Mouse (Mus musculus) heart, embryonic 16.5 days (tissue): ENCODE measurements around the gene Abt1. TPM values are rescaled to one million over a fixed set of nuclear protein-coding genes. Genes with fewer than 3 reads are reported as not detected.
"Not testable (repeated sequence)": the region's sequence is repeated elsewhere in the genome, so short reads cannot be mapped to it uniquely, and the experiment has no call there.

Experiments
- ATAC-seq: fragments of 200-750 bp; cut with Nextera tagmentation; replicated peaks from 2 replicates; pipeline ENCODE4 v1.8.0; 2017; ENCODE audit warnings: moderate number of reproducible peaks; ENCODE audit not compliant: insufficient read depth, low FRiP score; ENCODE audit errors: extremely low read depth
- H3K27ac ChIP-seq: fragments of 300-500 bp; sonication (generic); 2 replicates; pipeline ENCODE4 v1.5.1; 2014; ENCODE audit warnings: mild to moderate bottlenecking, low read length, control low read depth, moderate library complexity
- H3K27me3 ChIP-seq: fragments of 300-500 bp; sonication (generic); 2 replicates; pipeline ENCODE4 v1.6.1; 2014; ENCODE audit warnings: low read length, mixed read lengths; ENCODE audit not compliant: control insufficient read depth, insufficient read depth
- H3K36me3 ChIP-seq: fragments of 300-500 bp; sonication (generic); 2 replicates; pipeline ENCODE4 v1.6.1; 2014; ENCODE audit not compliant: control insufficient read depth, insufficient read depth
- H3K4me1 ChIP-seq: fragments of 300-500 bp; sonication (generic); 2 replicates; pipeline ENCODE4 v1.6.1; 2014; ENCODE audit warnings: low read length, mixed read lengths; ENCODE audit not compliant: control insufficient read depth, insufficient read depth
- H3K4me2 ChIP-seq: fragments of 300-500 bp; sonication (generic); 2 replicates; pipeline ENCODE4 v1.6.1; 2014; ENCODE audit warnings: low read depth, mild to moderate bottlenecking, control low read depth, low read length
- H3K4me3 ChIP-seq: fragments of 300-500 bp; sonication (generic); 2 replicates; pipeline ENCODE4 v1.5.1; 2014; ENCODE audit warnings: mild to moderate bottlenecking, control low read depth, low read length
- H3K9ac ChIP-seq: fragments of 300-500 bp; sonication (generic); 2 replicates; pipeline ENCODE4 v1.6.1; 2014; ENCODE audit warnings: low read length, control low read depth
- H3K9me3 ChIP-seq: fragments of 300-500 bp; sonication (generic); replicated peaks from 2 replicates; pipeline ENCODE4 v1.6.1; 2016; ENCODE audit warnings: low read length; ENCODE audit not compliant: control insufficient read depth
- WGBS: fragments of 180-500 bp; shearing (Covaris S2); extraction: QIAGEN DNeasy Blood & Tissue Kit; methylation state at CpG from one replicate; pipeline ENCODE4 v1.1.7; 2014; 5-methylcytosine and 5-hydroxymethylcytosine counted together
- polyA plus RNA-seq: library from polyadenylated mRNA; unstranded; fragments of >200 nt; fragmentation: Nextera tagmentation; extraction: Ambion mirVana; gene quantifications from 2 replicates; pipeline ENCODE4 v1.2.1, GENCODE M21; 2015

Abt1 gene
- polyA plus RNA-seq, 1 experiment from 2014 or later, result 9.4 TPM

GRCm38 (mm10) chr13:23396913-23397312 lies 26.8 kb downstream of the Abt1 start:
- H3K4me1 ChIP-seq, H3K9me3 ChIP-seq, H3K36me3 ChIP-seq, H3K27ac ChIP-seq, H3K9ac ChIP-seq, ATAC-seq: not testable (repeated sequence)
- WGBS, result 15% methylated on average over 14 of the region's 14 CpGs
- peaks cover 34% of the 10 kb centered on the region for H3K27me3 ChIP-seq
- H3K4me3 ChIP-seq, result peak overlapping the region; percentile 54
- peak overlapping the region; percentile 81 for H3K4me2 ChIP-seq

- Histone ChIP-seq H3K9me3 (peaks cover 2% of the 10 kb centered on the region; the same call in 1 of the 2 replicates), H3K27ac (no peak overlapping the region), H3K4me1 (peaks cover 7% of the 10 kb centered on the region), H3K4me2 (peak overlapping the region; percentile 81), H3K9ac (peak overlapping the region; percentile 52), H3K4me3 (peak overlapping the region; percentile 54), H3K36me3 (no peaks in the 10 kb centered on the region), H3K27me3 (peaks cover 34% of the 10 kb centered on the region)
- peak; percentile 28; the same call in 1 of the 2 replicates for ATAC-seq
- under 1% methylated on average over 31 of the region's 31 CpGs for WGBS
Observed at GRCm38 (mm10) chr13:23396246-23396703, 27.4 kb downstream of the Abt1 start.

GRCm38 (mm10) chr13:23395301-23396245 lies 28.1 kb downstream of the Abt1 start:
- no peaks in the 10 kb centered on the region for H3K9me3 ChIP-seq
- peak overlapping the region; percentile 81 for H3K4me2 ChIP-seq
- peaks cover 34% of the 10 kb centered on the region for H3K27me3 ChIP-seq
- H3K36me3 ChIP-seq, result no peaks in the 10 kb centered on the region
- H3K27ac ChIP-seq, result no peak overlapping the region
- H3K9ac ChIP-seq, result peak overlapping the region; percentile 57; the same call in 1 of the 2 replicates
- no peak for ATAC-seq
- H3K4me1 ChIP-seq, result peaks cover 7% of the 10 kb centered on the region
- 4% methylated on average over 43 of the region's 43 CpGs for WGBS
- peak overlapping the region; percentile 54 for H3K4me3 ChIP-seq

- no peak for ATAC-seq
- Histone ChIP-seq H3K27ac (no peak overlapping the region), H3K9me3 (no peaks in the 10 kb centered on the region), H3K4me1 (no peaks in the 10 kb centered on the region), H3K4me2 (no peak overlapping the region), H3K4me3 (no peak overlapping the region), H3K27me3 (no peaks in the 10 kb centered on the region), H3K9ac (no peak overlapping the region), H3K36me3 (no peaks in the 10 kb centered on the region)
- 64% methylated on average over 1 of the region's 1 CpGs for WGBS
Observed at GRCm38 (mm10) chr13:23387548-23387947, 36.1 kb downstream of the Abt1 start.

- H3K4me3 ChIP-seq, result no peak overlapping the region
- H3K9me3 ChIP-seq, result no peaks in the 10 kb centered on the region
- ATAC-seq, result no peak
- H3K27ac ChIP-seq, result no peak overlapping the region
- no peaks in the 10 kb centered on the region for H3K27me3 ChIP-seq
- H3K36me3 ChIP-seq, result no peaks in the 10 kb centered on the region
- no peaks in the 10 kb centered on the region for H3K4me1 ChIP-seq
- H3K4me2 ChIP-seq, result no peak overlapping the region
- WGBS, result 67% methylated on average over 1 of the region's 1 CpGs
- no peak overlapping the region for H3K9ac ChIP-seq
Observed at GRCm38 (mm10) chr13:23383127-23383526, 40.5 kb downstream of the Abt1 start.

- Histone ChIP-seq H3K36me3 (no peaks in the 10 kb centered on the region), H3K4me1 (peaks cover 12% of the 10 kb centered on the region), H3K4me2 (no peak overlapping the region), H3K9ac (no peak overlapping the region), H3K27me3 (no peaks in the 10 kb centered on the region), H3K4me3 (no peak overlapping the region), H3K9me3 (no peaks in the 10 kb centered on the region), H3K27ac (no peak overlapping the region)
- ATAC-seq, result no peak
- WGBS, result 78% methylated on average over 1 of the region's 1 CpGs
Observed at GRCm38 (mm10) chr13:23372433-23372832, 51.2 kb downstream of the Abt1 start.

GRCm38 (mm10) chr13:23370075-23370474 lies 53.6 kb downstream of the Abt1 start:
- Histone ChIP-seq H3K4me2 (peak overlapping the region; percentile 72; the same call in 1 of the 2 replicates), H3K27ac (no peak overlapping the region), H3K4me1 (peaks cover 27% of the 10 kb centered on the region), H3K9ac (peak overlapping the region; percentile 87), H3K9me3 (no peaks in the 10 kb centered on the region), H3K36me3 (no peaks in the 10 kb centered on the region), H3K4me3 (no peak overlapping the region), H3K27me3 (no peaks in the 10 kb centered on the region)
- WGBS, result 95% methylated on average over 4 of the region's 4 CpGs
- ATAC-seq, result no peak

GRCm38 (mm10) chr13:23369421-23369765 lies 54.3 kb downstream of the Abt1 start:
- Histone ChIP-seq H3K27me3 (no peaks in the 10 kb centered on the region), H3K27ac (peak overlapping the region; percentile 97), H3K9me3 (no peaks in the 10 kb centered on the region), H3K36me3 (peaks cover 5% of the 10 kb centered on the region; the same call in 1 of the 2 replicates), H3K4me2 (peak overlapping the region; percentile 72), H3K4me3 (peak overlapping the region; percentile 78), H3K4me1 (peaks cover 27% of the 10 kb centered on the region), H3K9ac (peak overlapping the region; percentile 87)
- 0 out of 2 replicates have a peak, but pooled peaks have one; percentile 5 for ATAC-seq
- under 1% methylated on average over 10 of the region's 10 CpGs for WGBS
